Mouse (Mus musculus) monocyte, adult 5-6 weeks (primary cell): ENCODE results near the gene AF067063. TPM values are rescaled to one million over a fixed set of nuclear protein-coding genes. Genes with fewer than 3 reads are reported as not detected.

Source experiments
- ATAC-seq: fragments of 153-309, 156-312 bp; replicated peaks from 2 replicates; pipeline ENCODE4 v1.8.0; 2017; ENCODE audit warnings: mild to moderate bottlenecking; ENCODE audit not compliant: low TSS enrichment, insufficient number of reproducible peaks, severe bottlenecking, poor library complexity, low FRiP score
- total RNA-seq: library from RNA; stranded (forward); fragments of 200-1000, 200-491, 200-594 nt; gene quantifications from 3 replicates; pipeline ENCODE4 v1.2.3, GENCODE M21; 2017

Gene AF067063
- total RNA-seq, 1 experiment from 2014 or later: not detected

DNA sequence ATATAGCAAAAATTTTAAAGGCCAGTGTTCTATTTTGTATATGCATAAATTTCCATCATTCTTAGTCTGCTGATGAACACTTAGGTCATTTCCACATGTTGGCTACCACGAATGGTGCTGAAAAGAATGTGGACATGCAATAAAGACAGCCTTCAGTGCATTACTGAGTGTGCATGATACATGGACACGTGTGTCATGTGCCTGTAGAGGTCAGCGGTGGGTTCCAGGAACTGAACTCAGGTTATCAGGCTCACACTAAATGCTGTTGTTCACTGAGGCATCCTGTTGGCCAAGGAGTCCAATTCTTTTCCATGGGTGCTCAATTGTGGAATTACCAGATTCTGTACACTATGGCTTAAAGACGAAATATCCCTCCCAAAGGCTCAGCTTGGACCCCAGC, 46.4 kb downstream of the AF067063 start:
- ATAC-seq: no peak

Other genes starting within 250 kb of the AF067063 start
- gene Ccl28, start 206.4 kb downstream of the AF067063 start, total RNA-seq: not detected in 3 replicates
- 42.9 to 60.0 TPM (median 53.2 TPM) in 3 replicates for gene Hmgcs1, start 139.8 kb downstream of the AF067063 start, total RNA-seq
- 0.10 TPM in 2 of 3 replicates, not detected in the other for gene Nim1k, start 74.3 kb downstream of the AF067063 start, total RNA-seq
- gene Zfp131, start 39.3 kb downstream of the AF067063 start, total RNA-seq: 68.4 to 81.1 TPM (median 71.3 TPM) in 3 replicates
- gene D13Ertd608e, start 5.8 kb upstream of the AF067063 start, total RNA-seq: not detected in 3 replicates
- gene Tcstv1, start 64.6 kb upstream of the AF067063 start, total RNA-seq: not detected in 3 replicates
- gene Gm21761, start 99.1 kb upstream of the AF067063 start, total RNA-seq: not detected in 3 replicates
- not detected in 3 replicates for gene B020031M17Rik, start 120.6 kb upstream of the AF067063 start, total RNA-seq
- gene Gm36079, start 196.8 kb upstream of the AF067063 start, total RNA-seq: 4.4 TPM in 1 of 3 replicates, not detected in the others
- 136 to 183 TPM (median 179 TPM) in 3 replicates for gene Gm21188, start 222.0 kb upstream of the AF067063 start, total RNA-seq